Mouse (Mus musculus) cortical plate, adult 2 months (tissue): ENCODE data around the gene Elmsan1. TPM values are rescaled to one million over a fixed set of nuclear protein-coding genes. Genes with fewer than 3 reads are reported as not detected.

Experiments used
- H3K27ac ChIP-seq: fragments of 200-500 bp; 2 replicates; pipeline ENCODE4 v1.5.1; 2012; ENCODE audit warnings: low read length, control low read depth, inconsistent platforms; ENCODE audit not compliant: insufficient read depth
- H3K4me1 ChIP-seq: fragments of 200-500 bp; 2 replicates; pipeline ENCODE4 v1.6.1; 2011; ENCODE audit warnings: low read length; ENCODE audit not compliant: control insufficient read depth, insufficient read depth
- H3K4me3 ChIP-seq: fragments of 200-500 bp; 2 replicates; pipeline ENCODE4 v1.5.1; 2011; ENCODE audit warnings: mild to moderate bottlenecking, low read length, control low read depth; ENCODE audit not compliant: insufficient read depth
- CTCF ChIP-seq: fragments of 200-500 bp; IDR thresholded peaks from 2 replicates; pipeline ENCODE4 v1.5.1; 2011; ENCODE audit warnings: mild to moderate bottlenecking, control low read depth, low read length; ENCODE audit not compliant: insufficient read depth; ENCODE audit errors: extremely low read depth
- POLR2A ChIP-seq: fragments of 200-500 bp; IDR thresholded peaks from 2 replicates; pipeline ENCODE4 v1.6.1; 2011; ENCODE audit warnings: mild to moderate bottlenecking, low read length, control low read depth; ENCODE audit not compliant: insufficient read depth; ENCODE audit errors: extremely low read depth
- polyA plus RNA-seq: library from polyadenylated mRNA; depleted of rRNA; stranded (reverse); fragments of >200 nt; gene quantifications from 2 replicates; pipeline ENCODE4 v1.2.3, GENCODE M21; 2012

Elmsan1 gene
- polyA plus RNA-seq, 1 experiment = 6.9 TPM

DNA sequence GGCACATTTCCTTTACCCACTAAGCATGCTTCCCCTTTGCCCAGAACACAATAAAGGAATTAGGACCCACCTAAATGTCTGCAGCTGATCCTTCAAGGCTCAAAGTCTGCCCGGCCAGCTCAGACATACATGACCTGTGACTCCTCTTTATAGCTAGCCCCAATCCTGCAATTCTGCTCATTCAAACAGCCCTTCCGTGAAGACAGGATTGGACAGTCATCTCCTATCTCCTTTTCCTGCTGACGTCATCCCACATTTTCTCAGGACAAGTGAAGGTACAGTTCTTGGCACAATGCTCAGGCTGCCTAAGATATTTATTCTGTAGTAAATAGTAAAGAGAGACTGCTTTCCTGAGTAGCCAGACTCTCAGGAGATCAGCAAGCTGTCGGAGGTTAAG, 1.6 kb downstream of the Elmsan1 start:
- Histone ChIP-seq H3K27ac (0 out of 2 replicates have a peak overlapping the region, but pooled peaks have one; percentile 17), H3K4me1 (peaks cover 7% of the 10 kb centered on the region; the same call in 1 of the 2 replicates), H3K4me3 (peak overlapping the region; percentile 64; the same call in 1 of the 2 replicates)
- TF ChIP-seq POLR2A = no peak
- no peak for TF ChIP-seq CTCF

DNA sequence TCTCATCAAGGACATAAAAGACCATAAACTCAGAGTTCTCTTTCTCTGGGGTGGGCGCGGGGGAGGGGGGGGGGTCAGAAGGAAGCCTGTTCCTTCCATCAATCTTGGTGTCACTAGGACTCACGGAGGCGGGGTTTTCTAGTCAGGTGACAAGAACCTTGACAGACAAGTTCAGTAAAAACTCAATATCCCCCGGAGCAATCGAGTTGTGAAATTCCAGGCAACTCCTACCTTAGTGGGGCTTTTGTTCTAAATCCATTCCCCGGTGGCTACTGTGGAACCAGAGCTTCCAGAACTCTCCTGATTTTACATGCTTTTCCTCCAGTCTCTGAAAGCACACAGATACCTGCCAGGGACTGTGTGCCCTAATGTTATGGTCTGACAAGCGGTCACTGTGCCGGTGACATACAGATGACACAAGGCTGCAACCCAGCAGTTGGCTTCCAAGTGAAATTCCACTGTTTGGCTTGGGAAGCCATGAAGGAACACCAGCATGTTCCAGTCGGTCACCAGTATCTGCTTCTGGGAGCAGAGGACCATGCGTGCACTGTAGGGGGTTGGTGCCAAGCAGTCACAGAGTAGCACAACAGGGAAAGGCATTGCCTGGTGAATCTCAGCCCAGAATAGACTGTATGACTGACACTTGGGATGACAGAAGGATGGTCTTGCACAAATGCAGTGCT, 2.8 kb downstream of the Elmsan1 start:
- H3K4me1 ChIP-seq = peaks cover 7% of the 10 kb centered on the region; the same call in 1 of the 2 replicates
- H3K4me3 ChIP-seq = no peak overlapping the region
- no peak for TF ChIP-seq CTCF
- TF ChIP-seq POLR2A = no peak
- no peak overlapping the region for H3K27ac ChIP-seq

- Histone ChIP-seq H3K27ac (no peak overlapping the region), H3K4me1 (peaks cover 7% of the 10 kb centered on the region; the same call in 1 of the 2 replicates), H3K4me3 (no peak overlapping the region)
- TF ChIP-seq CTCF (no peak), POLR2A (no peak)
Observed at GRCm38 (mm10) chr12:84214495-84215175, 4.0 kb downstream of the Elmsan1 start.

DNA sequence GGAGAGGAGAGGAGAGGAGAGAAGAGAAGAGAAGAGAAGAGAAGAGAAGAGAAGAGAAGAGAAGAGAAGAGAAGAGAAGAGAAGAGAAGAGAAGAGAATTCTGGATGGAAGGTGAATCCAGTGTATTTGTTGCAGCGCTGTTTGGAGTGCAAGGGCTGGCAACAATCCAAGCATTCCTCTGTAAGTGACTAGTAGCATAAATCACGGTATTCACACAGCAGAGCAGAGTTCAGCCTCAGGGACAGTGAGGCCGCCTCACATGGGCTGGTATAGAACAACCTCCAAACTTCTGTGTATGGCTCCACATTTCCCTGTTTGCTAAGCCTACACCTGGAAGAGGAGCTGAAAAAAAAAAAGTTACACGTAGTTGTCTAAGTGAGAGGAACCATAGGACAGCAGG, 6.4 kb downstream of the Elmsan1 start:
- Histone ChIP-seq H3K4me1 (peaks cover 2% of the 10 kb centered on the region; the same call in 1 of the 2 replicates), H3K27ac (no peak overlapping the region), H3K4me3 (no peak overlapping the region)
- TF ChIP-seq POLR2A (no peak), CTCF (no peak)

- Histone ChIP-seq H3K4me1 (no peaks in the 10 kb centered on the region), H3K4me3 (no peak overlapping the region), H3K27ac (no peak overlapping the region)
- TF ChIP-seq CTCF = no peak
- no peak for TF ChIP-seq POLR2A
Observed at GRCm38 (mm10) chr12:84211021-84211538, 7.6 kb downstream of the Elmsan1 start.

- H3K4me1 ChIP-seq = no peaks in the 10 kb centered on the region
- no peak for TF ChIP-seq POLR2A
- no peak for TF ChIP-seq CTCF
- H3K4me3 ChIP-seq = no peak overlapping the region
- no peak overlapping the region for H3K27ac ChIP-seq
Observed at GRCm38 (mm10) chr12:84210288-84210687, 8.4 kb downstream of the Elmsan1 start.

DNA sequence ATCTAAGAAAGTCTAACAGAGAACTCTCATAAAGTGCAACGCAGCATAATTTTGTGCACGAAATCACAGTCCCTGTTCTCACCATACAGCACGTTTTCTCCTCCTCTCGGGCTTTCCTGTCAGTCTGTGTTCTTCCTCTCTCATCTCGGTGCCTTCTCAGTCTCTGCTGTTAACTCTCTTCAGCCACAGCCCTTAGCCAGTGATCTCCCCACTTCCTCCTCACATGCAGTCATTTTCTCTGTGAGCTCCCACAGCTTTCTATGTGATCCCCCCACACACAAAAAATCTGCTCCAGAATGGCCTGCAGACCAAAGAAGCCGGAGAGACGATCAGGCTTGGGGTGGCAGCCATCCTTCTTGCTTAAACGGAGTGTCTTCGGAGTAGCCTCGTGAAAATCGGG, 9.6 kb downstream of the Elmsan1 start:
- no peak for TF ChIP-seq CTCF
- no peak for TF ChIP-seq POLR2A
- Histone ChIP-seq H3K27ac (no peak overlapping the region), H3K4me1 (no peaks in the 10 kb centered on the region), H3K4me3 (no peak overlapping the region)

GRCm38 (mm10) chr12:84207209-84207817, 11.4 kb downstream of the Elmsan1 start:
- no peak for TF ChIP-seq POLR2A
- TF ChIP-seq CTCF = no peak
- H3K4me1 ChIP-seq = no peaks in the 10 kb centered on the region
- H3K27ac ChIP-seq = no peak overlapping the region
- H3K4me3 ChIP-seq = no peak overlapping the region

- Histone ChIP-seq H3K4me1 (no peaks in the 10 kb centered on the region), H3K4me3 (no peak overlapping the region), H3K27ac (no peak overlapping the region)
- no peak for TF ChIP-seq POLR2A
- no peak for TF ChIP-seq CTCF
Observed at GRCm38 (mm10) chr12:84206525-84206924, 12.2 kb downstream of the Elmsan1 start.

DNA sequence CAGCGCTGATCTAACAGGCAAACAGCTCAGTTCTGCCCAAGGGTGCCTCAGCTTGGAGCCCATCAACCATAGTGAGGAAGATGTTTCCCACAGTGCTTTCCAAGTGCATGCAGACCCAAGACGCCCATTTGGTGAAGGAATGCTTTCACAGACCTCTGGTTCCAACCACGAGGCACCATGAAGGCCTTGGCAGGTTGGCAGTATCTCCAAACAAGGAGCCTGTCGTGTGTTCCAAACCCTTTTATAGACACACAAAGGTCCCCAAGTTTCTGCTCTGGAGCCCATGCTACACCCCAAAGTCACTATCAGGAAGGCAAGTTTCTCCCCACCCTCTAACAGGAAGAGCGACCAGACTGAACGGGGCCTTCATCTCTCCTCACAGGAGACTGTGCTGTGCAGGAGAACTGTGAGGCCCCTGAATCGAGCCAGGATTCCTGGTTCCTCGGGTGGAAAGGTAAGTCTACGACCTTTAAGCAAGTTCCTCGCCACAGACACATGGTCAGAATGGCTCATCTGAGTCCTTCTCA, 13.0 kb downstream of the Elmsan1 start:
- H3K4me1 ChIP-seq = no peaks in the 10 kb centered on the region
- TF ChIP-seq CTCF (no peak), POLR2A (no peak)
- no peak overlapping the region for H3K4me3 ChIP-seq
- H3K27ac ChIP-seq = no peak overlapping the region
